Mouse (Mus musculus) cerebellum, adult 2 months (tissue): ENCODE results near the gene Ulk4.

ENCODE experiments used
- CTCF ChIP-seq: fragments of 200-500 bp; IDR thresholded peaks from 2 replicates; pipeline ENCODE4 v1.5.1; 2011; ENCODE audit warnings: low read depth, mild to moderate bottlenecking, control low read depth, low read length, moderate library complexity, borderline replicate concordance; ENCODE audit not compliant: insufficient read depth
- POLR2A ChIP-seq: fragments of 200-500 bp; IDR thresholded peaks from 2 replicates; pipeline ENCODE4 v1.6.1; 2011; ENCODE audit warnings: low read length, control low read depth, borderline replicate concordance; ENCODE audit not compliant: insufficient read depth

DNA sequence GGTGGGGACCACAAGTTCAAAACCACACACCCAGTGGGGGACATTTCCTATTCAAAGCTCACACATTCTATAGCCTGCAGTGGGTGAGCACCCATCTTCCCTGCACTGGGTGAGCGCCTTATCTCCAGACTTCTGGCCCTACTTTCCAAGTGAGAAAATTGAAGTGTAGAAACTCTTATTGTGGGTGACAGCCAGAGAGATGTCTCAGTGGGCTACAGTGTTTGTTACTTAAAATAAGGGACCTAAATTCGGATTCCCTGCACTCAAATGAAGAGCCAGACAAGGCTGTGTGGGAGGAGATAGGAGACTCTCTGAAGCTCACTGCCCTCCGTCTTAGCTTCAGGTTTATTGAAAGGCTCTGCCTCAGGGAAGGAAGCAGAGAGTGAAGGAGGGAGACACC is 202.3 kb downstream of the Ulk4 start:
- TF ChIP-seq CTCF (no peak), POLR2A (no peak)
